ENCODE assay signal across 9 mouse cellular contexts in the genomic region with DNA sequence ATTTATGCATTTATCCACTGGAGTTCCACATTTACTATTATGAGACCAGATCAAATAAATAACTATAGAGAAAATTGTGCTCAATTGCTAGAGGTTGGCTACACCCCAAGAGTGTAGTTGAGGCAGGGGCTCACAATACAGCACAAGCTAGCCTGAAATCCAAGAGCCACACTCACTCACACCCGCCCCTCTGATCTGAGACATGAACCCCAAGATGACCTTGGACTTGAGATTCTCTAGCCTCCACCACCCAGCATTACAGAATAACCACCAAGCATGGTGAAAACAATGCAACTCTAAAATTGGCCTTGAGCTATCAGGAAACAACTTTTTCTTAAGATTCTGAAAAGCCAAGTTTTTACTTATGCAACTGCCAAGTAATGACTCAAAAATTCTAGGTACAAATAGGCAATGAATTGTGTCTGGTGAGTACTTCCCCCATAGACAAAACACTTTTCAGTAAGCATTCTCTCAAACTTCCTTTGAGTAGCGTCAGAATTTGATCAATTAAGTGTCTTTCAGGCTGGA. TPM values are rescaled to one million over a fixed set of nuclear protein-coding genes. Genes with fewer than 3 reads are reported as not detected.
DNase-seq lines count a peak whose midpoint lies in the region; ATAC-seq and TF ChIP-seq lines count a peak whose summit lies in the region.
"Had no signal": no experiment of that assay in that cellular context is flagged by ENCODE, and none has a peak within 500 bp of the region (broad histone marks: within the 10 kb centered on the region; RNA-seq: fewer than 3 reads in every experiment).

No protein-coding gene starts in this region.

- TF ChIP-seq CTCF in C2C12 (IDR thresholded peaks at IDR 0.05; ENCODE audit: control insufficient read depth, insufficient read depth, insufficient read length) = no peak

- no peak for DNase-seq in thymus, postnatal 10 days (ENCODE audit: low spot score in 2 of 2)
- DNase-seq in embryo, embryonic 11 days = no peak
- DNase-seq in right cerebral cortex, postnatal 4 days = no peak
- DNase-seq: B cell, adult 2 months had no signal

- peak overlapping the region; percentile 88 for H3K4me3 ChIP-seq in erythroblast, embryonic 14.5 days (replicated peaks)
- H3K4me3 ChIP-seq in C2C12 (ENCODE audit: insufficient read depth, poor library complexity, severe bottlenecking) = peak overlapping the region; percentile 96
- H3K4me3 ChIP-seq in forebrain, embryonic 16.5 days (replicated peaks; ENCODE audit: low read length) = peak overlapping the region; percentile 88
- peak overlapping the region; percentile 91 for H3K4me3 ChIP-seq in liver, embryonic 15.5 days (replicated peaks)

- peaks cover 25% of the 10 kb centered on the region for H3K79me3 ChIP-seq in C2C12 (ENCODE audit: low read depth)

- H3K9ac ChIP-seq in forebrain, embryonic 16.5 days (replicated peaks; ENCODE audit: low read depth, low read length) = no peak overlapping the region
- H3K9ac ChIP-seq in liver, embryonic 15.5 days = peak overlapping the region; percentile 84

- H3K9me3 ChIP-seq in erythroblast, embryonic 14.5 days (ENCODE audit: control insufficient read depth, low read length) = no peaks in the 10 kb centered on the region
- no peaks in the 10 kb centered on the region for H3K9me3 ChIP-seq in forebrain, embryonic 16.5 days (ENCODE audit: control insufficient read depth, low read length)
- H3K9me3 ChIP-seq in liver, embryonic 15.5 days (replicated peaks) = no peaks in the 10 kb centered on the region

- H3K27me3 ChIP-seq in erythroblast, embryonic 14.5 days (ENCODE audit: control insufficient read depth) = peaks cover 13% of the 10 kb centered on the region
- no peaks in the 10 kb centered on the region for H3K27me3 ChIP-seq in C2C12 (ENCODE audit: control insufficient read depth, insufficient read depth, insufficient read length)
- H3K27me3 ChIP-seq in forebrain, embryonic 16.5 days (replicated peaks; ENCODE audit: control insufficient read depth, insufficient read depth, low read length) = no peaks in the 10 kb centered on the region
- H3K27me3 ChIP-seq in liver, embryonic 15.5 days = peaks cover 14% of the 10 kb centered on the region

- peaks cover 66% of the 10 kb centered on the region for H3K4me1 ChIP-seq in erythroblast, embryonic 14.5 days (ENCODE audit: control insufficient read depth)
- peaks cover 51% of the 10 kb centered on the region for H3K4me1 ChIP-seq in forebrain, embryonic 16.5 days (replicated peaks; ENCODE audit: control insufficient read depth, insufficient read depth, low read length)
- H3K4me1 ChIP-seq in liver, embryonic 15.5 days (replicated peaks) = peaks cover 53% of the 10 kb centered on the region

- WGBS in forebrain, embryonic 16.5 days = 45% methylated on average over 2 of the region's 2 CpGs
- WGBS in liver, embryonic 15.5 days (ENCODE audit: insufficient replicate concordance) = 29% methylated on average over 2 of the region's 2 CpGs

- H3K27ac ChIP-seq in forebrain, embryonic 16.5 days (ENCODE audit: low read length) = no peak overlapping the region
- H3K27ac ChIP-seq in liver, embryonic 15.5 days (replicated peaks) = peak overlapping the region; percentile 89

- peak overlapping the region; percentile 59 for H3K4me2 ChIP-seq in forebrain, embryonic 16.5 days (ENCODE audit: low read length)
- peak overlapping the region; percentile 96 for H3K4me2 ChIP-seq in liver, embryonic 15.5 days

- no peak for ATAC-seq in erythroblast, adult 5-6 weeks (replicated peaks; ENCODE audit: low FRiP score, poor library complexity, severe bottlenecking)
- ATAC-seq in forebrain, embryonic 16.5 days = no peak
- no peak for ATAC-seq in liver, embryonic 15.5 days (ENCODE audit: insufficient read depth)

- H3ac ChIP-seq in C2C12 (ENCODE audit: control insufficient read depth, insufficient read length, low read depth) = peak overlapping the region; percentile 70

- peaks cover 41% of the 10 kb centered on the region for H3K36me3 ChIP-seq in erythroblast, embryonic 14.5 days (ENCODE audit: control insufficient read depth)
- H3K36me3 ChIP-seq in C2C12 (ENCODE audit: control insufficient read depth, insufficient read depth) = peaks cover 41% of the 10 kb centered on the region
- H3K36me3 ChIP-seq in forebrain, embryonic 16.5 days (ENCODE audit: control insufficient read depth, insufficient read depth) = peaks cover 19% of the 10 kb centered on the region
- H3K36me3 ChIP-seq in liver, embryonic 15.5 days (replicated peaks) = peaks cover 31% of the 10 kb centered on the region

- peaks cover 47% of the 10 kb centered on the region for H3K79me2 ChIP-seq in C2C12 (ENCODE audit: control insufficient read depth, insufficient read depth)

TF ChIP-seq in C2C12, 6 proteins besides CTCF, POLR2A, EP300 and RAD21:
- TF ChIP-seq USF1 (IDR thresholded peaks at IDR 0.05; ENCODE audit: low read depth) (no peak), MYOD1 (IDR thresholded peaks at IDR 0.05; ENCODE audit: control insufficient read depth, insufficient read length, low read depth) (no peak), MAX (IDR thresholded peaks at IDR 0.05) (no peak)

RNA-seq across cellular contexts. Expression of gene Rpl23a, which starts 1.5 kb away (rescaled TPM):
- 168 and 429 TPM in 2 replicates for polyA plus RNA-seq in erythroblast, embryonic 14.5 days (2012)
- total RNA-seq in erythroblast, adult 5-6 weeks (2015; ENCODE audit: low replicate concordance) = 792 and 815 TPM in 2 replicates
- total RNA-seq in erythroblast, adult 5-6 weeks (2017; ENCODE audit: low replicate concordance) = 585 and 685 TPM in 2 replicates
- polyA plus RNA-seq in C2C12 (2012; fragmentation: generic; extraction: Trizol) = 4,612 TPM
- polyA plus RNA-seq in forebrain, embryonic 16.5 days (2015; fragmentation: Nextera tagmentation; extraction: Ambion mirVana) = 758 and 831 TPM in 2 replicates
- polyA plus RNA-seq in liver, embryonic 15.5 days (2015; fragmentation: Nextera tagmentation; extraction: Ambion mirVana) = 569 and 671 TPM in 2 replicates

RNA-seq across cellular contexts. Expression of gene Tlcd1, which starts 5.4 kb away (rescaled TPM):
- 91.9 and 97.7 TPM in 2 replicates for polyA plus RNA-seq in erythroblast, embryonic 14.5 days (2012)
- total RNA-seq in erythroblast, adult 5-6 weeks (2015; ENCODE audit: low replicate concordance) = 69.0 and 77.1 TPM in 2 replicates
- total RNA-seq in erythroblast, adult 5-6 weeks (2017; ENCODE audit: low replicate concordance) = 96.9 and 181 TPM in 2 replicates
- polyA plus RNA-seq in C2C12 (2012; fragmentation: generic; extraction: Trizol) = 15.9 TPM
- polyA plus RNA-seq in forebrain, embryonic 16.5 days (2015; fragmentation: Nextera tagmentation; extraction: Ambion mirVana) = 5.4 and 6.5 TPM in 2 replicates
- 43.3 and 44.5 TPM in 2 replicates for polyA plus RNA-seq in liver, embryonic 15.5 days (2015; fragmentation: Nextera tagmentation; extraction: Ambion mirVana)

RNA-seq across cellular contexts. Expression of gene Nek8, which starts 5.4 kb away (rescaled TPM):
- polyA plus RNA-seq in erythroblast, embryonic 14.5 days (2012) = 1.7 and 2.0 TPM in 2 replicates
- 9.6 and 12.1 TPM in 2 replicates for total RNA-seq in erythroblast, adult 5-6 weeks (2015; ENCODE audit: low replicate concordance)
- total RNA-seq in erythroblast, adult 5-6 weeks (2017; ENCODE audit: low replicate concordance) = 5.7 and 16.7 TPM in 2 replicates
- polyA plus RNA-seq in C2C12 (2012; fragmentation: generic; extraction: Trizol) = 8.9 TPM
- 5.1 and 6.0 TPM in 2 replicates for polyA plus RNA-seq in forebrain, embryonic 16.5 days (2015; fragmentation: Nextera tagmentation; extraction: Ambion mirVana)
- polyA plus RNA-seq in liver, embryonic 15.5 days (2015; fragmentation: Nextera tagmentation; extraction: Ambion mirVana) = 8.1 and 11.4 TPM in 2 replicates

RNA-seq across cellular contexts. Expression of gene Rab34, which starts 6.3 kb away (rescaled TPM):
- 0.13 and 0.26 TPM in 2 replicates for polyA plus RNA-seq in erythroblast, embryonic 14.5 days (2012)
- 7.9 TPM in 1 of 2 replicates, not detected in the other for total RNA-seq in erythroblast, adult 5-6 weeks (2015; ENCODE audit: low replicate concordance)
- total RNA-seq in erythroblast, adult 5-6 weeks (2017; ENCODE audit: low replicate concordance) = 1.3 and 9.9 TPM in 2 replicates
- 182 TPM for polyA plus RNA-seq in C2C12 (2012; fragmentation: generic; extraction: Trizol)
- 53.9 and 56.9 TPM in 2 replicates for polyA plus RNA-seq in forebrain, embryonic 16.5 days (2015; fragmentation: Nextera tagmentation; extraction: Ambion mirVana)
- 15.2 and 16.3 TPM in 2 replicates for polyA plus RNA-seq in liver, embryonic 15.5 days (2015; fragmentation: Nextera tagmentation; extraction: Ambion mirVana)

RNA-seq across cellular contexts. Expression of gene Proca1, which starts 11.3 kb away (rescaled TPM):
- not detected in 2 replicates for polyA plus RNA-seq in erythroblast, embryonic 14.5 days (2012)
- total RNA-seq in erythroblast, adult 5-6 weeks (2015; ENCODE audit: low replicate concordance) = 1.5 TPM in 1 of 2 replicates, not detected in the other
- not detected in 2 replicates for total RNA-seq in erythroblast, adult 5-6 weeks (2017; ENCODE audit: low replicate concordance)
- polyA plus RNA-seq in C2C12 (2012; fragmentation: generic; extraction: Trizol) = 0.18 TPM
- polyA plus RNA-seq in forebrain, embryonic 16.5 days (2015; fragmentation: Nextera tagmentation; extraction: Ambion mirVana) = 0.94 and 3.0 TPM in 2 replicates
- 0.24 and 0.55 TPM in 2 replicates for polyA plus RNA-seq in liver, embryonic 15.5 days (2015; fragmentation: Nextera tagmentation; extraction: Ambion mirVana)
